Mouse (Mus musculus) neural tube, postnatal 0 days (tissue): ENCODE data around the gene Rpl10-ps3. TPM values are rescaled to one million over a fixed set of nuclear protein-coding genes. Genes with fewer than 3 reads are reported as not detected.

Experiments used
- polyA plus RNA-seq: library from polyadenylated mRNA; unstranded; fragments of >200 nt; fragmentation: Nextera tagmentation; extraction: Ambion mirVana; gene quantifications from 2 replicates; pipeline ENCODE4 v1.2.1, GENCODE M21; 2015

The Rpl10-ps3 gene
- polyA plus RNA-seq: 105 and 119 TPM in 2 replicates

GRCm38 (mm10) chr9:50344868-50345267 is at the start of gene Rpl10-ps3:
Rpl10-ps3 (minus strand) TSS chr9:50344968.

Other genes with a start within 250 kb of the Rpl10-ps3 start
- 0.56 and 0.90 TPM in 2 replicates for gene Plet1, start 149.6 kb upstream of the Rpl10-ps3 start, polyA plus RNA-seq
- 97.8 and 101 TPM in 2 replicates for gene Pts, start 183.8 kb upstream of the Rpl10-ps3 start, polyA plus RNA-seq
- gene Il18, start 209.9 kb upstream of the Rpl10-ps3 start, polyA plus RNA-seq: 37.1 and 50.8 TPM in 2 replicates
- 0.42 and 0.55 TPM in 2 replicates for gene Bco2, start 210.2 kb upstream of the Rpl10-ps3 start, polyA plus RNA-seq
- 0.46 TPM in 1 of 2 replicates, not detected in the other for gene Tex12, start 216.4 kb upstream of the Rpl10-ps3 start, polyA plus RNA-seq